Mouse (Mus musculus) forebrain, embryonic 11.5 days (tissue): ENCODE measurements around the gene Cyp2c23. TPM values are rescaled to one million over a fixed set of nuclear protein-coding genes. Genes with fewer than 3 reads are reported as not detected.
A peak's percentile ranks its signal among the peaks of the same experiment; 100 is the strongest.

ENCODE experiments used
- ATAC-seq: fragments of 200-750 bp; cut with Nextera tagmentation; replicated peaks from 2 replicates; pipeline ENCODE4 v1.8.0; 2017; ENCODE audit warnings: moderate TSS enrichment; ENCODE audit not compliant: low FRiP score
- DNase-seq: peaks from one replicate; pipeline ENCODE4 v3.0.0-alpha.2; 2017; ENCODE audit warnings: low spot score
- H3K27ac ChIP-seq: fragments of 300-500 bp; sonication (generic); 2 replicates; pipeline ENCODE4 v1.5.1; 2014; ENCODE audit warnings: low read depth, low read length
- H3K27me3 ChIP-seq: fragments of 300-500 bp; sonication (generic); 2 replicates; pipeline ENCODE4 v1.6.1; 2014; ENCODE audit warnings: mild to moderate bottlenecking, low read length, mixed read lengths; ENCODE audit not compliant: control insufficient read depth, insufficient read depth
- H3K36me3 ChIP-seq: fragments of 300-500 bp; sonication (generic); 2 replicates; pipeline ENCODE4 v1.6.1; 2014; ENCODE audit warnings: mild to moderate bottlenecking, low read length, moderate library complexity, mixed read lengths; ENCODE audit not compliant: control insufficient read depth, insufficient read depth
- H3K4me1 ChIP-seq: fragments of 300-500 bp; sonication (generic); replicated peaks from 2 replicates; pipeline ENCODE4 v1.6.1; 2014; ENCODE audit warnings: low read length, mixed read lengths; ENCODE audit not compliant: control insufficient read depth, insufficient read depth
- H3K4me2 ChIP-seq: fragments of 300-500 bp; sonication (generic); 2 replicates; pipeline ENCODE4 v1.6.1; 2014; ENCODE audit warnings: low read depth, mild to moderate bottlenecking, low read length, moderate library complexity, mixed read lengths; ENCODE audit not compliant: severe bottlenecking
- H3K4me3 ChIP-seq: fragments of 300-500 bp; sonication (generic); 2 replicates; pipeline ENCODE4 v1.5.1; 2014; ENCODE audit warnings: low read depth, low read length
- H3K9ac ChIP-seq: fragments of 300-500 bp; sonication (generic); 2 replicates; pipeline ENCODE4 v1.6.1; 2014; ENCODE audit warnings: low read length
- H3K9me3 ChIP-seq: fragments of 300-500 bp; sonication (generic); 2 replicates; pipeline ENCODE4 v1.6.1; 2016; ENCODE audit warnings: low read length, mixed read lengths; ENCODE audit not compliant: control insufficient read depth
- WGBS: fragments of 180-500 bp; shearing (Covaris S2); extraction: QIAGEN DNeasy Blood & Tissue Kit; methylation state at CpG from one replicate; pipeline ENCODE4 v1.1.7; 2014; 5-methylcytosine and 5-hydroxymethylcytosine counted together
- polyA plus RNA-seq: library from polyadenylated mRNA; unstranded; fragments of >200 nt; fragmentation: Nextera tagmentation; extraction: Ambion mirVana; gene quantifications from 2 replicates; pipeline ENCODE4 v1.2.1, GENCODE M21; 2014

Gene Cyp2c23
- polyA plus RNA-seq, 1 experiment from 2014 or later: not detected

DNA sequence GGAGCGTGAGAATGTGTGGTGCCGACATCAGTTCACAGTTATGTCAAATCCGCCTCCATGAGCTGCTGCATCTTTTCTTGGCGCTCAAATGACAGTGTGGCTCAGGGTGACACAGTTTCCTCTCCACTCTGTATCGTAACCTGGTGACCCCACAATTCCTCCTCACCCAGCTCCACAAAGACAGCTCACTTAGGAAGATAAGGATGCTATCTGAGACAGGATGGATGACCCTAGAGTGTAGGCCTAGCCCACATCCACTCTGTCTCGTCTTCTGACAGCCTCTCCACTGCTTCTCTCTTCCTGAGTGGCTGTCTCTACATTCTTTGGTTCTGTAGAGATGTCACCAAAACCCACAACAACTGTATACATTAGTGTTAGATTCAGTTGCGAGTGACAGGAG lies 33.6 kb downstream of the Cyp2c23 start:
- no peaks in the 10 kb centered on the region for H3K27me3 ChIP-seq
- no peaks in the 10 kb centered on the region for H3K36me3 ChIP-seq
- H3K4me1 ChIP-seq: no peaks in the 10 kb centered on the region
- H3K27ac ChIP-seq: no peak overlapping the region
- no peak overlapping the region for H3K4me2 ChIP-seq
- no peaks in the 10 kb centered on the region for H3K9me3 ChIP-seq
- DNase-seq (no peak), ATAC-seq (no peak)
- no peak overlapping the region for H3K9ac ChIP-seq
- H3K4me3 ChIP-seq: no peak overlapping the region
- WGBS: 84% methylated on average over 7 of the region's 7 CpGs

- Histone ChIP-seq H3K9me3 (no peaks in the 10 kb centered on the region), H3K27me3 (no peaks in the 10 kb centered on the region), H3K9ac (no peak overlapping the region), H3K27ac (no peak overlapping the region), H3K4me2 (no peak overlapping the region), H3K4me1 (no peaks in the 10 kb centered on the region), H3K36me3 (no peaks in the 10 kb centered on the region), H3K4me3 (no peak overlapping the region)
- DNase-seq (no peak), ATAC-seq (no peak)
- 85% methylated on average over 4 of the region's 4 CpGs for WGBS
These were observed 36.5 kb downstream of the Cyp2c23 start for GRCm38 (mm10) chr19:43992464-43992863.

GRCm38 (mm10) chr19:43990362-43990761 lies 38.6 kb downstream of the Cyp2c23 start:
- Histone ChIP-seq H3K9ac (no peak overlapping the region), H3K4me3 (no peak overlapping the region), H3K27ac (no peak overlapping the region), H3K9me3 (no peaks in the 10 kb centered on the region), H3K36me3 (no peaks in the 10 kb centered on the region), H3K4me1 (no peaks in the 10 kb centered on the region), H3K4me2 (no peak overlapping the region), H3K27me3 (no peaks in the 10 kb centered on the region)
- no peak for DNase-seq
- 80% methylated on average over 8 of the region's 8 CpGs for WGBS
- no peak for ATAC-seq

GRCm38 (mm10) chr19:43986069-43986794 lies 42.8 kb downstream of the Cyp2c23 start, which contains the start of gene Cpn1:
TSS of gene Cpn1 (minus strand) at chr19:43986556.
- Histone ChIP-seq H3K4me2 (peak within 1 kb of the TSS; percentile 34), H3K27me3 (no peaks in the 10 kb centered on the region), H3K36me3 (no peaks in the 10 kb centered on the region), H3K4me1 (no peaks in the 10 kb centered on the region), H3K9ac (no peak within 1 kb of the TSS), H3K4me3 (no peak within 1 kb of the TSS), H3K27ac (no peak within 1 kb of the TSS), H3K9me3 (no peaks in the 10 kb centered on the region)
- ATAC-seq (no peak), DNase-seq (no peak)
- WGBS: 15% methylated on average over 30 of the region's 30 CpGs

- DNase-seq (no peak), ATAC-seq (no peak)
- no peak overlapping the region for H3K4me2 ChIP-seq
- no peak overlapping the region for H3K27ac ChIP-seq
- no peak overlapping the region for H3K9ac ChIP-seq
- H3K27me3 ChIP-seq: no peaks in the 10 kb centered on the region
- WGBS: 93% methylated on average over 5 of the region's 5 CpGs
- H3K4me1 ChIP-seq: no peaks in the 10 kb centered on the region
- no peak overlapping the region for H3K4me3 ChIP-seq
- no peaks in the 10 kb centered on the region for H3K36me3 ChIP-seq
- H3K9me3 ChIP-seq: no peaks in the 10 kb centered on the region
These were observed 47.0 kb downstream of the Cyp2c23 start for GRCm38 (mm10) chr19:43981992-43982391.

- Histone ChIP-seq H3K27me3 (no peaks in the 10 kb centered on the region), H3K27ac (no peak overlapping the region), H3K4me3 (no peak overlapping the region), H3K4me2 (no peak overlapping the region), H3K9ac (no peak overlapping the region), H3K36me3 (no peaks in the 10 kb centered on the region), H3K9me3 (no peaks in the 10 kb centered on the region), H3K4me1 (no peaks in the 10 kb centered on the region)
- ATAC-seq (no peak), DNase-seq (no peak)
- 94% methylated on average over 17 of the region's 17 CpGs for WGBS
These were observed 48.3 kb downstream of the Cyp2c23 start for GRCm38 (mm10) chr19:43980711-43981110.

DNA sequence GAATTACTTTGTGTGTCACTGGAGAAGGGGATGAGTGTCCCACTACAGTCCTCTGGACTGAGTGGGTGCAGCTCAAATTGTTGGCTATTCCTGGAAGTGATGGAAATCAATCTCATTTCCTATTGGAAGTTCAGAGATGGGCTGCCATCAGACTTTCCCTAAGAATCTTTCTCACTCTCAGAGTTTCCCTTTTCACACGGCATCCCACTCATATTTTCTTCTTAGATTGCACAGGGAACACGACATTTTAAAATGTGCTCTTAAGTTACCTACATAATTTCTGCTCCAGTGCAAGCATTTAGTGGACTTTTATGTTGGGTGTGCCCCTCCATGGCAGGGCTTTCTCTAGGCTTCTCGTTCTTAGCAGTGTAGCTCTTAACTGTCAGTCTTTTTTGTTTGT lies 51.2 kb downstream of the Cyp2c23 start:
- H3K4me1 ChIP-seq: no peaks in the 10 kb centered on the region
- no peak overlapping the region for H3K9ac ChIP-seq
- H3K27me3 ChIP-seq: no peaks in the 10 kb centered on the region
- no peak overlapping the region for H3K27ac ChIP-seq
- no peak overlapping the region for H3K4me3 ChIP-seq
- H3K9me3 ChIP-seq: no peaks in the 10 kb centered on the region
- ATAC-seq (no peak), DNase-seq (no peak)
- H3K36me3 ChIP-seq: no peaks in the 10 kb centered on the region
- H3K4me2 ChIP-seq: no peak overlapping the region
- WGBS: 79% methylated on average over 3 of the region's 3 CpGs

GRCm38 (mm10) chr19:43976661-43977060 lies 52.3 kb downstream of the Cyp2c23 start:
- H3K27me3 ChIP-seq: no peaks in the 10 kb centered on the region
- no peak overlapping the region for H3K4me3 ChIP-seq
- DNase-seq (no peak), ATAC-seq (no peak)
- H3K9me3 ChIP-seq: no peaks in the 10 kb centered on the region
- no peaks in the 10 kb centered on the region for H3K4me1 ChIP-seq
- H3K9ac ChIP-seq: no peak overlapping the region
- H3K27ac ChIP-seq: no peak overlapping the region
- 77% methylated on average over 6 of the region's 6 CpGs for whole genome bisulfite sequencing
- H3K36me3 ChIP-seq: no peaks in the 10 kb centered on the region
- no peak overlapping the region for H3K4me2 ChIP-seq

GRCm38 (mm10) chr19:43974221-43974620 lies 54.8 kb downstream of the Cyp2c23 start:
- no peak overlapping the region for H3K9ac ChIP-seq
- H3K27ac ChIP-seq: no peak overlapping the region
- 93% methylated on average over 6 of the region's 6 CpGs for WGBS
- DNase-seq (no peak), ATAC-seq (no peak)
- no peaks in the 10 kb centered on the region for H3K27me3 ChIP-seq
- no peaks in the 10 kb centered on the region for H3K9me3 ChIP-seq
- H3K36me3 ChIP-seq: no peaks in the 10 kb centered on the region
- no peak overlapping the region for H3K4me3 ChIP-seq
- no peak overlapping the region for H3K4me2 ChIP-seq
- no peaks in the 10 kb centered on the region for H3K4me1 ChIP-seq
